33 mouse cellular contexts compared by ENCODE assay signal in genomic region chr4:126081601-126082000, GRCm38 (mm10). TPM values are rescaled to one million over a fixed set of nuclear protein-coding genes. Genes with fewer than 3 reads are reported as not detected.
"Had no signal": no experiment of that assay in that cellular context is flagged by ENCODE, and none has a peak within 500 bp of the region (broad histone marks: within the 10 kb centered on the region; RNA-seq: fewer than 3 reads in every experiment).

No protein-coding gene starts in this region.

- H3K4me1 ChIP-seq: limb, embryonic 12.5 days; limb, embryonic 13.5 days; lung, embryonic 15.5 days; midbrain, embryonic 10.5 days; midbrain, embryonic 12.5 days; midbrain, embryonic 13.5 days; midbrain, embryonic 15.5 days; neural tube, embryonic 12.5 days had no signal

- H3K27me3 ChIP-seq: limb, embryonic 12.5 days; limb, embryonic 13.5 days; limb, embryonic 15.5 days; liver, embryonic 12.5 days; liver, embryonic 13.5 days; liver, embryonic 15.5 days; lung, embryonic 15.5 days; midbrain, embryonic 12.5 days; midbrain, embryonic 13.5 days; midbrain, embryonic 15.5 days; neural tube, embryonic 12.5 days; neural tube, embryonic 13.5 days had no signal

- H3K4me3 ChIP-seq: limb, embryonic 10.5 days; limb, embryonic 12.5 days; limb, embryonic 13.5 days; limb, embryonic 15.5 days; liver, embryonic 12.5 days; liver, embryonic 13.5 days; liver, embryonic 15.5 days; lung, embryonic 15.5 days; megakaryocyte, embryonic 14.5 days; midbrain, embryonic 10.5 days; midbrain, embryonic 12.5 days; midbrain, embryonic 13.5 days; midbrain, embryonic 15.5 days; myocyte; neural tube, embryonic 12.5 days; neural tube, embryonic 13.5 days had no signal

- ATAC-seq: liver, embryonic 12.5 days; liver, postnatal 0 days; lung, postnatal 0 days; midbrain, embryonic 13.5 days; midbrain, embryonic 15.5 days; midbrain, embryonic 16.5 days had no signal

- DNase-seq: left cerebral cortex, postnatal 4 days; liver; liver, embryonic 13.5 days; liver, postnatal 0 days; lung, adult 18-20 months; lung, adult 2 months; lung, embryonic 14.5 days; lung, postnatal 10 days; lung, postnatal 14 days; lung, postnatal 36 days; lung, postnatal 4 days; midbrain, embryonic 14.5 days had no signal

- H3K4me2 ChIP-seq: limb, embryonic 12.5 days; limb, embryonic 13.5 days; limb, embryonic 15.5 days; liver, embryonic 11.5 days; liver, embryonic 12.5 days; liver, embryonic 13.5 days; liver, embryonic 15.5 days; lung, embryonic 14.5 days; lung, embryonic 15.5 days; midbrain, embryonic 11.5 days; midbrain, embryonic 12.5 days; midbrain, embryonic 13.5 days; midbrain, embryonic 15.5 days; neural tube, embryonic 12.5 days; neural tube, embryonic 13.5 days had no signal

- H3K9me3 ChIP-seq: limb, embryonic 10.5 days; limb, embryonic 12.5 days; limb, embryonic 13.5 days; limb, embryonic 15.5 days; liver, embryonic 12.5 days; liver, embryonic 13.5 days; liver, embryonic 15.5 days; lung, embryonic 15.5 days; midbrain, embryonic 10.5 days; midbrain, embryonic 12.5 days; midbrain, embryonic 13.5 days; midbrain, embryonic 15.5 days; neural tube, embryonic 12.5 days; neural tube, embryonic 13.5 days had no signal

- H3K9ac ChIP-seq: limb, embryonic 12.5 days; limb, embryonic 13.5 days; limb, embryonic 15.5 days; liver, embryonic 12.5 days; liver, embryonic 13.5 days; liver, embryonic 14.5 days; liver, embryonic 15.5 days; liver, postnatal 0 days; lung, embryonic 14.5 days; lung, embryonic 15.5 days; midbrain, embryonic 12.5 days; midbrain, embryonic 13.5 days; midbrain, embryonic 15.5 days; neural tube, embryonic 12.5 days; neural tube, embryonic 13.5 days had no signal

- H3K36me3 ChIP-seq: limb, embryonic 12.5 days; liver, embryonic 12.5 days; liver, embryonic 13.5 days; liver, embryonic 15.5 days; lung, embryonic 15.5 days had no signal

- H3K27ac ChIP-seq: limb, embryonic 10.5 days; limb, embryonic 12.5 days; limb, embryonic 13.5 days; limb, embryonic 15.5 days; liver, embryonic 12.5 days; liver, embryonic 13.5 days; liver, embryonic 14.5 days; liver, embryonic 15.5 days; lung, embryonic 15.5 days; macrophage; midbrain, embryonic 10.5 days; midbrain, embryonic 12.5 days; midbrain, embryonic 13.5 days; midbrain, embryonic 15.5 days; neural tube, embryonic 12.5 days; neural tube, embryonic 13.5 days had no signal

RNA-seq across cellular contexts. Expression of gene Csf3r, which starts 57.3 kb away (rescaled TPM):
- polyA plus RNA-seq: myocyte had no signal
